Mouse (Mus musculus) G1E (cell line): ENCODE data around the gene Nelfb.

Experiments
- CTCF ChIP-seq: IDR thresholded peaks from 2 replicates; pipeline ENCODE4 v1.5.1; 2012; ENCODE audit warnings: low read depth, low read length, inconsistent platforms, mixed read lengths
- GATA1 ChIP-seq: IDR thresholded peaks from 2 replicates; pipeline ENCODE4 v1.6.1; 2012; ENCODE audit warnings: borderline replicate concordance, low read length, inconsistent platforms, mixed read lengths
- GATA2 ChIP-seq: IDR thresholded peaks from 2 replicates; pipeline ENCODE4 v1.6.1; 2012; ENCODE audit warnings: low read depth, low read length, inconsistent platforms, borderline replicate concordance
- POLR2AphosphoS5 ChIP-seq: IDR thresholded peaks from 2 replicates; pipeline ENCODE4 v1.6.1; 2012; ENCODE audit warnings: low read depth, low read length, inconsistent platforms; ENCODE audit not compliant: insufficient replicate concordance
- TAL1 ChIP-seq: conservative IDR thresholded peaks from 2 replicates; pipeline ENCODE4 v1.6.1; 2012; ENCODE audit warnings: low read depth, low read length, inconsistent platforms, mixed read lengths

DNA sequence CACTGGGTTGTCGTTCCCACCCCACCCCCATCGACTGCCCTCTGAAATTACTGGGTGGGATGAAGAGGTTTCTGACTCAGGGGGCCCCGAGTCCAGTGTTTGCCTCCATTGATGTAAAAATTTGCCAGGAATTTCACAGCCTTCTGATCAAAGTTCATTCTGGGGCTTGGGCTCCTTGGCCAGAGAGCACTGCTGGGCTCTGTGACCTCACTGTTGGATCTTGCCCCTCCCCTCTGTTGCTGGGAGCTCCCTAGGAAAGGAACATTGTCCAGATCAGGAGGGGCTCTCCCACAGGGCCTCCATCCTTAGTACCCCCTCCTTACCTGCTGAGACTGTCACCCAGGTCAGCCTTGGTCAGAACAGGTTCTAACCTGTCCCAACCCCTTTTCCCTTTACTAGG lies 3.2 kb upstream of the Nelfb start, which contains the start of gene Stpg3:
- no peak for TF ChIP-seq CTCF
- no peak for TF ChIP-seq TAL1
- no peak for TF ChIP-seq GATA1
- no peak for TF ChIP-seq GATA2
- TF ChIP-seq POLR2AphosphoS5: no peak
